Mouse (Mus musculus): Measurements from ENCODE around the gene Ube2e3. TPM values are rescaled to one million over a fixed set of nuclear protein-coding genes. Genes with fewer than 3 reads are reported as not detected.

The Ube2e3 gene
- polyA plus RNA-seq, 1 experiment from 2014 or later, result 271 TPM

- H3K27ac ChIP-seq (replicated peaks; ENCODE audit: low read depth, low read length), result no peak overlapping the region
- no peaks in the 10 kb centered on the region for H3K27me3 ChIP-seq (ENCODE audit: control insufficient read depth, insufficient read depth, low read length)
- H3K9me3 ChIP-seq (ENCODE audit: control insufficient read depth, low read length), result no peaks in the 10 kb centered on the region
- H3K4me1 ChIP-seq (ENCODE audit: control insufficient read depth, insufficient read depth, low read length), result no peaks in the 10 kb centered on the region
- no peaks in the 10 kb centered on the region for H3K36me3 ChIP-seq (ENCODE audit: control insufficient read depth, insufficient read depth, low read length)
- no peak overlapping the region for H3K4me3 ChIP-seq (ENCODE audit: low read depth, low read length)
- no peak for DNase-seq (ENCODE audit: low spot score)
- 72% methylated on average over 3 of the region's 3 CpGs for WGBS
- ATAC-seq (ENCODE audit: insufficient number of reproducible peaks, low FRiP score, low TSS enrichment, low read depth), result no peak
- H3K4me2 ChIP-seq (ENCODE audit: low read depth, severe bottlenecking), result no peak overlapping the region
- H3K9ac ChIP-seq (ENCODE audit: low read length), result no peak overlapping the region
These were observed 38.0 kb downstream of the Ube2e3 start for GRCm38 (mm10) chr2:78905916-78906315.

- H3K27me3 ChIP-seq (ENCODE audit: control insufficient read depth, insufficient read depth, low read length), result no peaks in the 10 kb centered on the region
- no peaks in the 10 kb centered on the region for H3K36me3 ChIP-seq (ENCODE audit: control insufficient read depth, insufficient read depth, low read length)
- no peak overlapping the region for H3K9ac ChIP-seq (ENCODE audit: low read length)
- no peak overlapping the region for H3K4me3 ChIP-seq (ENCODE audit: low read depth, low read length)
- H3K9me3 ChIP-seq (ENCODE audit: control insufficient read depth, low read length), result no peaks in the 10 kb centered on the region
- H3K4me1 ChIP-seq (ENCODE audit: control insufficient read depth, insufficient read depth, low read length), result no peaks in the 10 kb centered on the region
- no peak for ATAC-seq (ENCODE audit: insufficient number of reproducible peaks, low FRiP score, low TSS enrichment, low read depth)
- no peak for DNase-seq (ENCODE audit: low spot score)
- no peak overlapping the region for H3K4me2 ChIP-seq (ENCODE audit: low read depth, severe bottlenecking)
- H3K27ac ChIP-seq (replicated peaks; ENCODE audit: low read depth, low read length), result no peak overlapping the region
These were observed 43.6 kb downstream of the Ube2e3 start for GRCm38 (mm10) chr2:78911516-78911915.

- 76% methylated on average over 2 of the region's 2 CpGs for WGBS
- Histone ChIP-seq H3K27ac (replicated peaks; ENCODE audit: low read depth, low read length) (no peak overlapping the region), H3K9me3 (ENCODE audit: control insufficient read depth, low read length) (no peaks in the 10 kb centered on the region), H3K4me1 (ENCODE audit: control insufficient read depth, insufficient read depth, low read length) (no peaks in the 10 kb centered on the region), H3K9ac (ENCODE audit: low read length) (no peak overlapping the region), H3K4me2 (ENCODE audit: low read depth, severe bottlenecking) (no peak overlapping the region), H3K36me3 (ENCODE audit: control insufficient read depth, insufficient read depth, low read length) (no peaks in the 10 kb centered on the region), H3K4me3 (ENCODE audit: low read depth, low read length) (no peak overlapping the region), H3K27me3 (ENCODE audit: control insufficient read depth, insufficient read depth, low read length) (no peaks in the 10 kb centered on the region)
- DNase-seq (ENCODE audit: low spot score), result no peak
- ATAC-seq (ENCODE audit: insufficient number of reproducible peaks, low FRiP score, low TSS enrichment, low read depth), result no peak
These were observed 46.9 kb downstream of the Ube2e3 start for GRCm38 (mm10) chr2:78914861-78915260.

GRCm38 (mm10) chr2:78922980-78923674 lies 55.2 kb downstream of the Ube2e3 start:
- WGBS, result 89% methylated on average over 6 of the region's 6 CpGs
- Histone ChIP-seq H3K4me1 (ENCODE audit: control insufficient read depth, insufficient read depth, low read length) (no peaks in the 10 kb centered on the region), H3K4me3 (ENCODE audit: low read depth, low read length) (no peak overlapping the region), H3K36me3 (ENCODE audit: control insufficient read depth, insufficient read depth, low read length) (no peaks in the 10 kb centered on the region), H3K9ac (ENCODE audit: low read length) (no peak overlapping the region), H3K9me3 (ENCODE audit: control insufficient read depth, low read length) (no peaks in the 10 kb centered on the region), H3K27ac (replicated peaks; ENCODE audit: low read depth, low read length) (no peak overlapping the region), H3K4me2 (ENCODE audit: low read depth, severe bottlenecking) (no peak overlapping the region), H3K27me3 (ENCODE audit: control insufficient read depth, insufficient read depth, low read length) (no peaks in the 10 kb centered on the region)
- no peak for DNase-seq (ENCODE audit: low spot score)
- no peak for ATAC-seq (ENCODE audit: insufficient number of reproducible peaks, low FRiP score, low TSS enrichment, low read depth)

GRCm38 (mm10) chr2:78925807-78926206 lies 57.9 kb downstream of the Ube2e3 start:
- Histone ChIP-seq H3K4me1 (ENCODE audit: control insufficient read depth, insufficient read depth, low read length) (no peaks in the 10 kb centered on the region), H3K4me3 (ENCODE audit: low read depth, low read length) (no peak overlapping the region), H3K27ac (replicated peaks; ENCODE audit: low read depth, low read length) (no peak overlapping the region), H3K9me3 (ENCODE audit: control insufficient read depth, low read length) (no peaks in the 10 kb centered on the region), H3K27me3 (ENCODE audit: control insufficient read depth, insufficient read depth, low read length) (no peaks in the 10 kb centered on the region), H3K4me2 (ENCODE audit: low read depth, severe bottlenecking) (no peak overlapping the region), H3K36me3 (ENCODE audit: control insufficient read depth, insufficient read depth, low read length) (no peaks in the 10 kb centered on the region), H3K9ac (ENCODE audit: low read length) (no peak overlapping the region)
- 47% methylated on average over 1 of the region's 1 CpGs for WGBS
- DNase-seq (ENCODE audit: low spot score) (no peak), ATAC-seq (ENCODE audit: insufficient number of reproducible peaks, low FRiP score, low TSS enrichment, low read depth) (no peak)

GRCm38 (mm10) chr2:78927625-78928024 lies 59.7 kb downstream of the Ube2e3 start:
- DNase-seq (ENCODE audit: low spot score), result no peak
- no peaks in the 10 kb centered on the region for H3K27me3 ChIP-seq (ENCODE audit: control insufficient read depth, insufficient read depth, low read length)
- ATAC-seq (ENCODE audit: insufficient number of reproducible peaks, low FRiP score, low TSS enrichment, low read depth), result no peak
- no peak overlapping the region for H3K27ac ChIP-seq (replicated peaks; ENCODE audit: low read depth, low read length)
- H3K4me1 ChIP-seq (ENCODE audit: control insufficient read depth, insufficient read depth, low read length), result no peaks in the 10 kb centered on the region
- WGBS, result 90% methylated on average over 3 of the region's 3 CpGs
- H3K9ac ChIP-seq (ENCODE audit: low read length), result no peak overlapping the region
- H3K36me3 ChIP-seq (ENCODE audit: control insufficient read depth, insufficient read depth, low read length), result no peaks in the 10 kb centered on the region
- no peak overlapping the region for H3K4me2 ChIP-seq (ENCODE audit: low read depth, severe bottlenecking)
- H3K4me3 ChIP-seq (ENCODE audit: low read depth, low read length), result no peak overlapping the region
- no peaks in the 10 kb centered on the region for H3K9me3 ChIP-seq (ENCODE audit: control insufficient read depth, low read length)

- Histone ChIP-seq H3K27me3 (ENCODE audit: control insufficient read depth, insufficient read depth, low read length) (no peaks in the 10 kb centered on the region), H3K4me2 (ENCODE audit: low read depth, severe bottlenecking) (no peak overlapping the region), H3K4me3 (ENCODE audit: low read depth, low read length) (no peak overlapping the region), H3K36me3 (ENCODE audit: control insufficient read depth, insufficient read depth, low read length) (no peaks in the 10 kb centered on the region), H3K4me1 (ENCODE audit: control insufficient read depth, insufficient read depth, low read length) (no peaks in the 10 kb centered on the region), H3K27ac (replicated peaks; ENCODE audit: low read depth, low read length) (no peak overlapping the region), H3K9me3 (ENCODE audit: control insufficient read depth, low read length) (no peaks in the 10 kb centered on the region), H3K9ac (ENCODE audit: low read length) (no peak overlapping the region)
- ATAC-seq (ENCODE audit: insufficient number of reproducible peaks, low FRiP score, low TSS enrichment, low read depth), result no peak
- WGBS, result 74% methylated on average over 5 of the region's 5 CpGs
- no peak for DNase-seq (ENCODE audit: low spot score)
These were observed 60.2 kb downstream of the Ube2e3 start for GRCm38 (mm10) chr2:78928080-78928479.

GRCm38 (mm10) chr2:78931358-78931757 lies 63.4 kb downstream of the Ube2e3 start:
- H3K36me3 ChIP-seq (ENCODE audit: control insufficient read depth, insufficient read depth, low read length), result no peaks in the 10 kb centered on the region
- H3K4me1 ChIP-seq (ENCODE audit: control insufficient read depth, insufficient read depth, low read length), result no peaks in the 10 kb centered on the region
- 53% methylated on average over 2 of the region's 2 CpGs for WGBS
- H3K4me3 ChIP-seq (ENCODE audit: low read depth, low read length), result no peak overlapping the region
- H3K27ac ChIP-seq (replicated peaks; ENCODE audit: low read depth, low read length), result no peak overlapping the region
- H3K27me3 ChIP-seq (ENCODE audit: control insufficient read depth, insufficient read depth, low read length), result no peaks in the 10 kb centered on the region
- no peak overlapping the region for H3K4me2 ChIP-seq (ENCODE audit: low read depth, severe bottlenecking)
- no peak for DNase-seq (ENCODE audit: low spot score)
- H3K9me3 ChIP-seq (ENCODE audit: control insufficient read depth, low read length), result no peaks in the 10 kb centered on the region
- ATAC-seq (ENCODE audit: insufficient number of reproducible peaks, low FRiP score, low TSS enrichment, low read depth), result no peak
- H3K9ac ChIP-seq (ENCODE audit: low read length), result no peak overlapping the region

- no peak overlapping the region for H3K4me2 ChIP-seq (ENCODE audit: low read depth, severe bottlenecking)
- 32% methylated on average over 3 of the region's 3 CpGs for whole genome bisulfite sequencing
- no peak for DNase-seq (ENCODE audit: low spot score)
These were observed 91.5 kb downstream of the Ube2e3 start for GRCm38 (mm10) chr2:78959451-78959850.

More at GRCm38 (mm10) chr2:78959451-78959850, 91.5 kb downstream of the Ube2e3 start:
- H3K9me3 ChIP-seq (ENCODE audit: control insufficient read depth, low read length), result no peaks in the 10 kb centered on the region
- H3K9ac ChIP-seq (ENCODE audit: low read length), result no peak overlapping the region
- no peaks in the 10 kb centered on the region for H3K27me3 ChIP-seq (ENCODE audit: control insufficient read depth, insufficient read depth, low read length)
- H3K36me3 ChIP-seq (ENCODE audit: control insufficient read depth, insufficient read depth, low read length), result no peaks in the 10 kb centered on the region
- no peak overlapping the region for H3K27ac ChIP-seq (replicated peaks; ENCODE audit: low read depth, low read length)
- no peak overlapping the region for H3K4me3 ChIP-seq (ENCODE audit: low read depth, low read length)
- peaks cover 6% of the 10 kb centered on the region for H3K4me1 ChIP-seq (ENCODE audit: control insufficient read depth, insufficient read depth, low read length)
- no peak for ATAC-seq (ENCODE audit: insufficient number of reproducible peaks, low FRiP score, low TSS enrichment, low read depth)
